Mouse (Mus musculus): ENCODE measurements at regions not wholly inside any gene's neighbourhood (a gene's known extent, or its start where the extent isn't known, plus 50 kb on each side); places are given as distances from the start of the nearest gene placed in this dataset.

DNA sequence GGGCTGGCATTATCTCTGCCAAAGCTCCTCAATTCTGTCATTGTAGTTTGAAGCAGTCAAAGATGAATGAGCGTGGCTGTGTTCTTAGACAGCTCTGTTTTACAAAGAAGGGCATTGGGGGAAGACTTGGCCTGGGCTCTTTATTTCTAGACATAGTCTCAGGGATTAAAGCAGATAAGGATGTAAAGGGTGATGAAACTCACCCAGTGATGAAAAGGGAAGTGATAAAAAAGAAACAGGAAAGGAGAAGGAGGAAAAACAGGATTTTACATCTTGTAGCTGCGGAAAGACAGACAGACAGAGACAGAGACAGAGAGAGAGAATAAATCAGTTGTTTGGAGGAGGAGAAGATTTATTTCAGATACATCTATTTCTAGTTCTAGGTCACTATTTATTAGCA is 95.5 kb upstream of the Chl1 start:
- no peak for DNase-seq (ENCODE audit: low spot score in 2 of 2)

GRCm38 (mm10) chr6:103421013-103421933 is 89.1 kb upstream of the Chl1 start:
- DNase-seq (ENCODE audit: low spot score in 2 of 2) = no peak

- DNase-seq (ENCODE audit: low spot score in 2 of 2) = no peak
Observed at GRCm38 (mm10) chr6:103430933-103431594, 79.3 kb upstream of the Chl1 start.

DNA sequence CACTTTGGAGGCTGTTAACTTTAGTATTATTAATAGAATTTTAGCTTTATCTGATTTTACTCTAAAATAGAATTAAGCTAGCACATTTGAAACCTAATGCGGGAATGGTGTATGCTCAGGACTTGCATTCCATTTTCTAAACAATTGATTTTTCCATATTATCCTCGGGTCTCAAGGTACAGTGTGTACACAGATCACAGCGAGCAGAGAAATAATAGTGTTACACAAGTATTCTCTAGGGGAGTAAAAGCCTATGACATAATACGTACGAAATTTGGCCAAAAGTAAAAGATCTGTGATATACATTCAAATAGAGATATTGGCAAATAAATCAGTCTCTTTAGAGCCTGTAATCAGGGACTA is 78.8 kb upstream of the Chl1 start:
- no peak for DNase-seq (ENCODE audit: low spot score in 2 of 2)
